Mouse (Mus musculus): ENCODE data around the gene 1110059E24Rik. TPM values are rescaled to one million over a fixed set of nuclear protein-coding genes. Genes with fewer than 3 reads are reported as not detected.

Gene 1110059E24Rik
- polyA plus RNA-seq (2012; rRNA removed) = 47.9 and 51.5 TPM in 2 replicates

DNA sequence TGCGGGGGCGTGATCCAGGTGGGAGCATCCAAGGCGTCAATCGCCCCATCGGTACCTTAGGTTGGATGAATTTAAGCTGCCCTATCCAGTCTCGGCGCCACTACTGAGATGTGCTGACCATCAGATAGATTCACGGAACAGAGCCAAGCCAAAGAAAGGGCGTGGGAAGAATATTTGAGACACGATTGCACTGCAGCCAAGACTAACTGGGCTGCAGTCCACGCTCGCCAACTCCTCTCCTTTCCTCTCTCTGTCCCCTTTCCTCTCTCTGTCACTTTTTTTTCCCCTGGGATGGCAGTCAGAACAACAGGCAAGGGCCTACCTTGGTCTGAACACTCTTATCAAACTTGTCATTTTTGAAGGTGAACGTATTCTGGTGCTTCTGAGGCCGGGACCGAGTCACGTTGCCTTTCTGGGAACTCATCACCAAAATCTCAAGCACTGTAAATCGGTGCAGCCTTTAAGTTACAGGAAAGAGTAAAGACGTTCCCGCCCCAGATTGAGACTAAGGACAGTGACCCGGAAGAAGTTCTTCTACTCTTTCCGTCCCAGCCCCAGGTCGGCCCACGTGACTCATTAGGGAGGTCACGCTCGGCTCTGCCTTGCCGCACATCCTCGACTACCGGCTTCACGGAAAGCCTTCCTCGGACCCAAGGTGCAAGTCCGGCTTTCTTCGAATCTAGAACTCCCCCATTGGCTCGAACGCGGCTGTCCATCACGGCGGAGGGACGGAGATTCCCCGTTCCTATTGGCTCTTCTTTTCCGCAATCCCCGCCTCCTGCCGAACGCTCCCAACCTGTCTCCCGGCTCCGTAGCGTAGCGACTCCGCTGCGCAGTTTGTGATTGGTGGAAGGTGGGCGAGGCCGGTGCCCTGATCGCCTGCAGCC lies at the start of gene 1110059E24Rik:
TSS of gene 1110059E24Rik (minus strand) at position 692 of the 887 bp plus-strand sequence.

DNA sequence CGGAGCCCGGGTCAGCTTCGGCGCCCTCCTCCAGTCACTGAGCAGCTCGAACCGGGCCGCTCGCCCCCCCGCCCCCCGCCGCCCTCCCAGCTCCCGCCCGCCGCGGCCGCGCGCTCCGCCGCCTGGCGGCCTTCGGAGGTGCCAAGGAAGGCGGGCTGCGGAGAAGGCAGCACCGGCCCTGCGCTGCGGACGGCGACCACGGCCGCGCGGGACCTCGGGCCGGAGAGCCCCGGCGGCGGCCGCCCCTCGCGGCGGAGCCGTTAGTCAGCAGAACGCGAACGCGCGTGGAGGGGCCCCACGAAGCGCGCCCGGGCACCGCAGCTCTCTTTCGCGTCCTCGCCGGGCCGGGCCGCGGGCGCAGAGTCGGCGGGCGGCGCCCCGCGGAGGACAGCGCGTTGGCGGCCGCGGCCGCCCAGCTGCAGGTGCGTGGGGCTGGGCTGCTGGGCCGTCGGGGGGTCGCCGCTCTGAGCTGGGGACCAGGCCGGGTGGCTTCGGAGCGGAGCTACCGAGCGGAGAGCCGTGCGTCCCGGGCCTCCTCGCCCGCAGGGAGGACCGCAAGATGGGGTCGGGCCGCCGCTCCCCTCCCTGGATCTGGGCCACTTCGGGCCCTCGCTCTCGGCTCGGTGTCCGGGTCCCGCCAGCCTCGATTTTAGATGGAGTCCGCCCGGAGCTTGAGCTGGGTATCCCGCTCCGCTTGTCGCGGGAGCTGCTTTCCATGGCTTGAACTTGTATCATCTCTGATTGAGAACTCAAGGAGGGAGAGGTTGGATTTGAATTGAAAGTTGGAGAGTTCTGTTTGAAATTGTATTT lies 601 bp upstream of the 1110059E24Rik start, which contains the start of gene Abhd17b:
TSS of gene Abhd17b (plus strand) at position 14 of the 810 bp plus-strand sequence.

Other genes starting within 250 kb of the 1110059E24Rik start
- gene Gda, start 179.5 kb downstream of the 1110059E24Rik start, polyA plus RNA-seq (2012; rRNA removed) = 0.04 and 0.06 TPM in 2 replicates
- 12.9 and 25.1 TPM in 2 replicates for gene Abhd17b, start 209 bp upstream of the 1110059E24Rik start, polyA plus RNA-seq (2012; rRNA removed)
- gene Cemip2, start 125.4 kb upstream of the 1110059E24Rik start, polyA plus RNA-seq (2012; rRNA removed) = 41.4 and 41.6 TPM in 2 replicates

Measured in central nervous system, embryonic 11.5 days (tissue).